Mouse (Mus musculus) heart, postnatal 0 days (tissue): ENCODE measurements around the gene C87436.

ENCODE experiments used
- CTCF ChIP-seq: IDR thresholded peaks from 2 replicates; pipeline ENCODE4 v1.5.1; 2016; ENCODE audit warnings: antibody characterized with exemption, control low read depth, low read depth
- EP300 ChIP-seq: IDR thresholded peaks from 2 replicates; pipeline ENCODE4 v1.6.1; 2016; ENCODE audit warnings: antibody characterized with exemption, low read depth

GRCm38 (mm10) chr6:86388461-86388860 is 49.7 kb upstream of the C87436 start:
- TF ChIP-seq CTCF (no peak), EP300 (no peak)
